Mouse (Mus musculus): ENCODE measurements around the gene Cfap161. TPM values are rescaled to one million over a fixed set of nuclear protein-coding genes. Genes with fewer than 3 reads are reported as not detected.
A peak's percentile ranks its signal among the peaks of the same experiment; 100 is the strongest.

Cfap161 gene
- not detected for total RNA-seq (2021)
- long read RNA-seq, experiment 1: 0 reads
- long read RNA-seq, experiment 2: 0 reads

GRCm38 (mm10) chr7:83794705-83795104, at the start of gene Cfap161:
Gene Cfap161, minus strand, starts transcription at chr7:83794880.
- Histone ChIP-seq H3K4me3 (no peak within 1 kb of the TSS), H3K27ac (no peak within 1 kb of the TSS)
- TF ChIP-seq CTCF (IDR thresholded peaks at IDR 0.05): no peak
- no peak for DNase-seq
- intact Hi-C loops (cut with DNase I): no loop called here

GRCm38 (mm10) chr7:83842486-83843259, 48.0 kb upstream of the Cfap161 start:
- intact Hi-C loops (cut with DNase I): no loop called here
- no peak for TF ChIP-seq CTCF (IDR thresholded peaks at IDR 0.05)
- H3K4me3 ChIP-seq: no peak overlapping the region
- no peak for DNase-seq
- H3K27ac ChIP-seq: no peak overlapping the region

- Histone ChIP-seq H3K27ac (no peak overlapping the region), H3K4me3 (no peak overlapping the region)
- intact Hi-C loops (cut with DNase I): no loop called here
- TF ChIP-seq CTCF (IDR thresholded peaks at IDR 0.05): no peak
- no peak for DNase-seq
Observed at GRCm38 (mm10) chr7:83840076-83840475, 45.4 kb upstream of the Cfap161 start.

DNA sequence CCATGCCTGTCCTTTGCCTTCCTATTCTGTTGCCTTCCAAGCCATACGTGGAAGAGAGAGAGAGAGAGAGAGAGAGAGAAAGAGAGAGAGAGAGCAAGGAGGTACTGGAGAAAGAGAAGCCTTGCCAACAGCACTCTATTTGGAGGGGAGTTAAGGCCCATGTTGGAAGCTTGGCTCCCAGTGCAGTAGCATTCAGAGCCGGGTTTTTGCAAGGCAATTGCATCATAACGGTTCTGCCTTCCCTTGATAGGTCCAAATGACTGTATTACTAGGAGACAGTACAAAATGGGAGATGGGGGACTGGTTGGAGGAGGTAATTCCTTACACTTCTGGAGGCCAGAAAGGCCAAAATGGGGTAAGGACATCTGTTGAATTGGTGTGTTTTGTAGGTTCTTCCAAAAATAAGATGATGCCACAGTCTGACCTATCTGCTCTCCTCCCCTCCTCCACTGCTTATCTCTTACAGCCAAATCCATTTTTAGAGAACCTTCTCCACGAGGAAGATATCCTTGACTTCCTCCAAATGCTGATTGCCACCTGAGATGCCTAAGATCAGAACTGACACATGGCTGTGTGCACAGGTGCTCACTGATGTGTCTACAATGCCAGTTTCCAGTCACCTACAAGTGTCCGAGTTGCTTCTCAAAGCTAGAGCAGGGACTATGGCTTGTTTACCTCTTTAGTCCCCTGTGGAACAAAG, 44.0 kb upstream of the Cfap161 start:
- H3K27ac ChIP-seq: no peak overlapping the region
- TF ChIP-seq CTCF (IDR thresholded peaks at IDR 0.05): no peak
- DNase-seq: no peak
- intact Hi-C loops (cut with DNase I): no loop called here
- no peak overlapping the region for H3K4me3 ChIP-seq

DNA sequence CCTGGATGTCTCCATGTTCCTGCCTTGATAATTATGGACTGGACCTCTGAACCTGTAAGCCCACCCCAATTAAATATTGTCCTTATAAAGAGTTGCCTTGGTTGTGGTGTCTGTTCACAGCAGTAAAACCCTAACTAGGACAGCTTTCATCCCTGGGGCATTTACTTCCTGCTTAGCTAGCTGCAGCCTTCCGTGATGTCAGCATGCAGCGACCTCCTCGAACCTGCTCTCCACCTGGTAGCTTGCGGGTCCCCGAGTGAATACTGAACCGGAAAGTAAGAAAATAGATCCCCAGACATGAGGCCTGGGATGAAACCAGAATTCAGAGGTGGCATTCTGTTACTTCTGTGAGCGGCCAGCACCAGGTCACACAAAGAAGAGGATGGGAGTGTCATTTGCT, 34.7 kb upstream of the Cfap161 start:
- DNase-seq: no peak
- no peak overlapping the region for H3K4me3 ChIP-seq
- H3K27ac ChIP-seq: no peak overlapping the region
- intact Hi-C loops (cut with DNase I): no loop called here
- TF ChIP-seq CTCF (IDR thresholded peaks at IDR 0.05): no peak

DNA sequence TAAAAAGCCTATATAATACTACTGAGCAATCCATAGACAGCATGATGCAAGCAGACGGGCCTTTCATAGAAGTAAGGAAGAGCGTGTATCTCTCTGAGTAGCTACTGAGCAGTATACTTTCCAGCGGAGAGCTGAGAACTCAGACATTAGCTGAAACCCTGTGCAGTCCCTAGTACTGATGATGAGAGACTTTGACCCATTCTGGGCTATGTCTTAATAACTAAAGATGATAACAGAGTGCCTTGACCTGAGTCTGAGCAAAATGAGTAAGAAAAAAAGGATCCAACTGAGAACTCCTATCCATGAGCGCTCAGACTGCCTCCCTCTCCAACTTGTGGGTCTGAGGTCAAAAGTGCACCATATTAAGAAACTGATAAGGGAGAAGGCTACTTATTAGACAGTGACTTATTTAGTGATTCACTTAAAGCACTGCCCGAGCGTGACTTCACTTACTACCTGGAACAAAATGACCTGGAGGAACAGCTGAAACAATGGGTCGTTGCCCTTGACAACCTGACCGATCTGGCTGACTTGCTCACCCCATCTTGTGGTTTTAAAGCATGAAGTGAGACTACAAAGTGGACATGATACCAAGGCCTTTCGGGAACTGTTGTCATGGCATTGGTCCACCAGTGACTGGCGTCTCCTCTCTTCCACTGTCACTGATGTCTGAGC, 32.9 kb upstream of the Cfap161 start:
- TF ChIP-seq CTCF (IDR thresholded peaks at IDR 0.05): no peak
- intact Hi-C loops (cut with DNase I): no loop called here

GRCm38 (mm10) chr7:83826808-83827207, 32.1 kb upstream of the Cfap161 start:
- H3K27ac ChIP-seq: no peak overlapping the region
- intact Hi-C loops (cut with DNase I): no loop called here
- no peak for DNase-seq
- TF ChIP-seq CTCF (IDR thresholded peaks at IDR 0.05): no peak
- H3K4me3 ChIP-seq: no peak overlapping the region

More for the DNA sequence above, 32.9 kb upstream of the Cfap161 start:
- no peak overlapping the region for H3K27ac ChIP-seq
- no peak overlapping the region for H3K4me3 ChIP-seq
- no peak for DNase-seq

DNA sequence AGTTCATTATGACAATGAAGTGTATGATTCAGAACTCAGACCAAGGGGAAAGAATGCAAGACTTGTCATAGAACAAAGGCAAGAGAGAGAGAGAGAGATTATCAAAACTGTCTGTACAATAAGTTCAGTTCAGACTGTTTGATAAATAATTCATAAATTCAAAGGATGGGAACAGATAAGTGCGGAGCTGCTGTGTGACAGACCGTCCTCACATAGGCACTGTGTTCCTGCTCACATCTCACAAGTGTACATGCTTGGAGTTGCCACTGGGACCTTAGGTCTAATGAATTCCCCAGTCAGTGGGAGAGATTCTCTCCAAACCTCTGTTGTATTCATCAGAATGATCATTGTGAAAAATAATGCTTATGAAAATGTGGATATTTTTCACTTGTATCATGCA, 27.3 kb upstream of the Cfap161 start:
- intact Hi-C loops (cut with DNase I): no loop called here
- TF ChIP-seq CTCF (IDR thresholded peaks at IDR 0.05): no peak
- Histone ChIP-seq H3K4me3 (no peak overlapping the region), H3K27ac (no peak overlapping the region)
- no peak for DNase-seq

- intact Hi-C loops (cut with DNase I): no loop called here
- TF ChIP-seq CTCF (IDR thresholded peaks at IDR 0.05): no peak
- DNase-seq: no peak
- no peak overlapping the region for H3K27ac ChIP-seq
- no peak overlapping the region for H3K4me3 ChIP-seq
Observed at GRCm38 (mm10) chr7:83816886-83817285, 22.2 kb upstream of the Cfap161 start.

GRCm38 (mm10) chr7:83815646-83816045, 21.0 kb upstream of the Cfap161 start:
- intact Hi-C loops (cut with DNase I): no loop called here
- no peak for DNase-seq
- no peak overlapping the region for H3K27ac ChIP-seq
- no peak overlapping the region for H3K4me3 ChIP-seq
- no peak for TF ChIP-seq CTCF (IDR thresholded peaks at IDR 0.05)

DNA sequence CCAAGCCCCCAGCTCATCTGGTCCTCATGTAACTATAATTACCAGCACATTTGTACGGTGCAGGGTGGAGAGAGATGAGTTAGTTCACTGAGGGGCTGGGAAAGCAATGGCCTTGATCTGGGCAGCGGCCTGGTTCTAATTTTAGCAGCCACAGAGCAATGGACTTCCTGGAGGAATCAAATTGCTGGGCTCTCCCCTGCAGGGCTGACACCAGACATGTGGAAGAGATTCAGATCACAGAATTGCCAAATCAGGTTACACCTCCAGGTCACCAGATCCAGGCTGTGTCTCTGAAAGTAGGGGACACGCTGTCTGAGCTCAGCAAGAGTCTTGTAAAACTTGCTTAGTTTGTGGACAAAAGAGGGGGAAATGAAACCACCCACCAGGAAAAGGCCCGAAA, 19.3 kb upstream of the Cfap161 start:
- TF ChIP-seq CTCF (IDR thresholded peaks at IDR 0.05): no peak
- Histone ChIP-seq H3K27ac (peak overlapping the region; percentile 76), H3K4me3 (peak overlapping the region; percentile 52)
- DNase-seq: peak; percentile 76
- intact Hi-C loops (cut with DNase I): no loop called here

DNA sequence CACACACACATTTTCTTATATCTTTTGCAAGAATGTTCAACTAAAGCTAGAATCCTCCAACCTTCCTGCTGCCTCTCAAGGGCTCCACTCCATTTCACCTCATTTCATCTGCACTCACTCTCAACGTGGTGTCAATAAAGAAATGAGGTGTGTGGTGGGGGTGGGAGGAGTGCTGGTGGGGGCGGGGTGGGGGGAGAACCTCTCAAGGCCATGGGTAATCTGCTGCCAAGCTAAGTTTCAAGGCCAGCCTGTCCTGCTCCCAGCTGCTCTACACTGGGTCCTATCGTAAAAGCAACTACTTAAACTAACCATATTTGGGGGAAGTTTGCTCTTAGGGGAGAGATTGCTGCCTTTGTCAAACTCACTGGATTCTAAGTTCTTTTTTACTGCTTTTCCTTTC, 18.8 kb upstream of the Cfap161 start:
- Histone ChIP-seq H3K4me3 (peak overlapping the region; percentile 52), H3K27ac (peak overlapping the region; percentile 76)
- DNase-seq: no peak
- intact Hi-C loops (cut with DNase I): no loop called here
- TF ChIP-seq CTCF (IDR thresholded peaks at IDR 0.05): no peak

DNA sequence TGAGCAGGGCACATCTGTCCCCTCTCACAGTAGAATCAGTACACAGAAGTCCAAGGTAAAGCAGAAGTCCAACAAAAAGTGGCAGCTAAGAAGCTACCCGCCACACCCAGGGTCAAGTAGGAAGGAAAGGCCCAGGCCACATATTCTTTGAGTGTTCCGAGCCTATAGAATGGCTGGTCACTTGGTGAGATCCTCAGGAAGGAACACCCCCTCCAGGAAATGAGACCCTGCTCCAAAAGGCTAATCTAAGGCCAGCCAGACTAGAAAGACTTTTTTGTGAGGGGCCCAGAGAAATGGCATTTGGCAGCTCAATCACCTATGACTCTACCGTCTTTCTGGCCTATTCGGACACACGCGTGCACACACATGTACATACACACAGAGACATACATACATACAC, 18.3 kb upstream of the Cfap161 start:
- Histone ChIP-seq H3K4me3 (no peak overlapping the region), H3K27ac (peak overlapping the region; percentile 31; the same call in 1 of the 2 replicates)
- intact Hi-C loops (cut with DNase I): no loop called here
- no peak for DNase-seq
- TF ChIP-seq CTCF (IDR thresholded peaks at IDR 0.05): no peak

Measured in gastrocnemius, adult 2 months (tissue).